Mouse (Mus musculus) heart, embryonic 14.5 days (tissue): ENCODE data around the gene Nes. TPM values are rescaled to one million over a fixed set of nuclear protein-coding genes. Genes with fewer than 3 reads are reported as not detected.

Experiments
- ATAC-seq: fragments of 200-750 bp; cut with Nextera tagmentation; 2 replicates; pipeline ENCODE4 v1.8.0; 2017; ENCODE audit warnings: low read depth, moderate TSS enrichment; ENCODE audit not compliant: insufficient number of reproducible peaks, insufficient read depth, low FRiP score
- H3K27ac ChIP-seq, 2 experiments: fragments of 200-500 bp in 1 of 2; fragments of 300-500 bp in 1 of 2; sonication (generic) in 1 of 2; replicated peaks in 1 of 2; 2 replicates each; pipeline ENCODE4 v1.5.1; 2012 to 2014; ENCODE audit warnings: low read depth in 2 of 2, low read length in 2 of 2, control low read depth in 1 of 2, mild to moderate bottlenecking in 1 of 2, mixed read lengths in 1 of 2; ENCODE audit not compliant: control insufficient read depth in 1 of 2, insufficient read depth in 1 of 2
- H3K27me3 ChIP-seq: fragments of 300-500 bp; sonication (generic); 2 replicates; pipeline ENCODE4 v1.6.1; 2014; ENCODE audit warnings: mild to moderate bottlenecking, low read length, control low read depth; ENCODE audit not compliant: control insufficient read depth, insufficient read depth
- H3K36me3 ChIP-seq: fragments of 300-500 bp; sonication (generic); 2 replicates; pipeline ENCODE4 v1.6.1; 2014; ENCODE audit warnings: mild to moderate bottlenecking, control low read depth, low read length, mixed read lengths; ENCODE audit not compliant: control insufficient read depth, insufficient read depth
- H3K4me1 ChIP-seq, 2 experiments: fragments of 200-500 bp in 1 of 2; fragments of 300-500 bp in 1 of 2; sonication (generic) in 1 of 2; 2 replicates each; pipeline ENCODE4 v1.6.1; 2012 to 2014; ENCODE audit warnings: low read length in 2 of 2, control low read depth in 1 of 2, mixed read lengths in 1 of 2; ENCODE audit not compliant: control insufficient read depth in 2 of 2, insufficient read depth in 2 of 2
- H3K4me2 ChIP-seq: fragments of 300-500 bp; sonication (generic); 2 replicates; pipeline ENCODE4 v1.6.1; 2014; ENCODE audit warnings: mild to moderate bottlenecking, low read length
- H3K4me3 ChIP-seq, 2 experiments: fragments of 200-500 bp in 1 of 2; fragments of 300-500 bp in 1 of 2; sonication (generic) in 1 of 2; 2 replicates each; pipeline ENCODE4 v1.5.1; 2012 to 2014; ENCODE audit warnings: low read length in 2 of 2, mild to moderate bottlenecking in 2 of 2, control low read depth in 1 of 2, low read depth in 1 of 2, moderate library complexity in 1 of 2; ENCODE audit not compliant: control insufficient read depth in 1 of 2, insufficient read depth in 1 of 2
- H3K9ac ChIP-seq: fragments of 300-500 bp; sonication (generic); 2 replicates; pipeline ENCODE4 v1.6.1; 2014; ENCODE audit warnings: mild to moderate bottlenecking, low read length
- H3K9me3 ChIP-seq: fragments of 300-500 bp; sonication (generic); 2 replicates; pipeline ENCODE4 v1.6.1; 2016; ENCODE audit warnings: low read length, control low read depth; ENCODE audit not compliant: control insufficient read depth
- WGBS: fragments of 180-500 bp; shearing (Covaris S2); extraction: QIAGEN DNeasy Blood & Tissue Kit; methylation state at CpG from one replicate; pipeline ENCODE4 v1.1.7; 2014; 5-methylcytosine and 5-hydroxymethylcytosine counted together
- polyA plus RNA-seq: library from polyadenylated mRNA; unstranded; fragments of >200 nt; fragmentation: Nextera tagmentation; extraction: Ambion mirVana; gene quantifications from 2 replicates; pipeline ENCODE4 v1.2.1, GENCODE M21; 2014

The Nes gene
- polyA plus RNA-seq, 1 experiment from 2014 or later, result 10.7 TPM

GRCm38 (mm10) chr3:87995331-87995730 is 24.5 kb downstream of the Nes start:
- Histone ChIP-seq H3K4me1 (peaks cover 3 to 17% of the 10 kb centered on the region in 2 experiments; a peak in 3 of 4 replicates), H3K4me2 (no peak overlapping the region), H3K9me3 (no peaks in the 10 kb centered on the region), H3K36me3 (no peaks in the 10 kb centered on the region), H3K4me3 (no peak overlapping the region), H3K27ac (no peak overlapping the region), H3K27me3 (peaks cover 99% of the 10 kb centered on the region), H3K9ac (no peak overlapping the region)
- WGBS, result 35% methylated on average over 9 of the region's 11 CpGs
- no peak for ATAC-seq

GRCm38 (mm10) chr3:87996401-87996800 is 25.5 kb downstream of the Nes start:
- Histone ChIP-seq H3K4me3 (peak overlapping the region in 1 of 2 experiments; percentile 40; a peak in 1 of 4 replicates), H3K9me3 (no peaks in the 10 kb centered on the region), H3K9ac (no peak overlapping the region), H3K4me1 (peaks cover 3 to 22% of the 10 kb centered on the region in 2 experiments; a peak in 3 of 4 replicates), H3K4me2 (no peak overlapping the region), H3K27me3 (peaks cover 100% of the 10 kb centered on the region), H3K36me3 (no peaks in the 10 kb centered on the region), H3K27ac (no peak overlapping the region)
- WGBS, result 3% methylated on average over 15 of the region's 15 CpGs
- ATAC-seq, result no peak

GRCm38 (mm10) chr3:87996971-87997614 is 26.2 kb downstream of the Nes start:
- Histone ChIP-seq H3K27ac (no peak overlapping the region), H3K4me1 (peaks cover 3 to 22% of the 10 kb centered on the region in 2 experiments; a peak in 3 of 4 replicates), H3K36me3 (no peaks in the 10 kb centered on the region), H3K27me3 (peaks cover 100% of the 10 kb centered on the region), H3K9me3 (no peaks in the 10 kb centered on the region), H3K4me3 (peak overlapping the region; percentile 21 to 40), H3K4me2 (peak overlapping the region; percentile 65), H3K9ac (peak overlapping the region; percentile 58; the same call in 1 of the 2 replicates)
- 2% methylated on average over 41 of the region's 49 CpGs for WGBS
- no peak for ATAC-seq

GRCm38 (mm10) chr3:87998747-87999146 is 27.9 kb downstream of the Nes start:
- Histone ChIP-seq H3K27me3 (peaks cover 100% of the 10 kb centered on the region), H3K9me3 (no peaks in the 10 kb centered on the region), H3K4me1 (peaks cover 3 to 25% of the 10 kb centered on the region in 2 experiments; a peak in 3 of 4 replicates), H3K36me3 (no peaks in the 10 kb centered on the region), H3K27ac (no peak overlapping the region), H3K4me2 (no peak overlapping the region), H3K9ac (no peak overlapping the region), H3K4me3 (0 out of 4 replicates have a peak overlapping the region, but pooled peaks of 1 of the 2 experiments have one; percentile 8)
- WGBS, result 8% methylated on average over 7 of the region's 7 CpGs
- ATAC-seq, result no peak

GRCm38 (mm10) chr3:87999243-87999895 is 28.5 kb downstream of the Nes start:
- H3K4me3 ChIP-seq, result peak overlapping the region; percentile 26 to 41; a peak in 3 of 4 replicates
- no peaks in the 10 kb centered on the region for H3K9me3 ChIP-seq
- peak overlapping the region; percentile 68 for H3K4me2 ChIP-seq
- H3K27me3 ChIP-seq, result peaks cover 100% of the 10 kb centered on the region
- no peaks in the 10 kb centered on the region for H3K36me3 ChIP-seq
- no peak overlapping the region for H3K9ac ChIP-seq
- peaks cover 3 to 25% of the 10 kb centered on the region in 2 experiments; a peak in 3 of 4 replicates for H3K4me1 ChIP-seq
- 2% methylated on average over 38 of the region's 38 CpGs for WGBS
- H3K27ac ChIP-seq, result no peak overlapping the region
- ATAC-seq, result no peak

- Histone ChIP-seq H3K4me1 (peaks cover 3 to 25% of the 10 kb centered on the region in 2 experiments; a peak in 3 of 4 replicates), H3K9ac (peak within 1 kb of the TSS; percentile 17; the same call in 1 of the 2 replicates), H3K4me2 (peak within 1 kb of the TSS; percentile 68), H3K27me3 (peaks cover 95% of the 10 kb centered on the region), H3K9me3 (no peaks in the 10 kb centered on the region), H3K36me3 (no peaks in the 10 kb centered on the region), H3K27ac (no peak within 1 kb of the TSS), H3K4me3 (peak within 1 kb of the TSS; percentile 26 to 41)
- under 1% methylated on average over 36 of the region's 39 CpGs for WGBS
- ATAC-seq, result no peak
These were observed 29.3 kb downstream of the Nes start, which contains the start of gene Bcan for GRCm38 (mm10) chr3:88000181-88000580. Bcan (minus strand) TSS chr3:88000230.

- H3K27ac ChIP-seq, result no peak overlapping the region
- no peak for ATAC-seq
- H3K9ac ChIP-seq, result no peak overlapping the region
- H3K4me3 ChIP-seq, result no peak overlapping the region
- H3K4me2 ChIP-seq, result no peak overlapping the region; the same call in 1 of the 2 replicates
- H3K36me3 ChIP-seq, result no peaks in the 10 kb centered on the region
- H3K27me3 ChIP-seq, result peaks cover 87% of the 10 kb centered on the region
- peaks cover 6 to 25% of the 10 kb centered on the region in 2 experiments; a peak in 3 of 4 replicates for H3K4me1 ChIP-seq
- WGBS, result 12% methylated on average over 11 of the region's 11 CpGs
- H3K9me3 ChIP-seq, result peaks cover under 1% of the 10 kb centered on the region; the same call in 1 of the 2 replicates
These were observed 30.1 kb downstream of the Nes start for GRCm38 (mm10) chr3:88000816-88001595.
